Mouse (Mus musculus) cortical plate, adult 2 months (tissue): ENCODE results near the gene Det1.

ENCODE experiments used
- CTCF ChIP-seq: fragments of 200-500 bp; IDR thresholded peaks from 2 replicates; pipeline ENCODE4 v1.5.1; 2011; ENCODE audit warnings: mild to moderate bottlenecking, control low read depth, low read length; ENCODE audit not compliant: insufficient read depth; ENCODE audit errors: extremely low read depth
- POLR2A ChIP-seq: fragments of 200-500 bp; IDR thresholded peaks from 2 replicates; pipeline ENCODE4 v1.6.1; 2011; ENCODE audit warnings: mild to moderate bottlenecking, low read length, control low read depth; ENCODE audit not compliant: insufficient read depth; ENCODE audit errors: extremely low read depth

DNA sequence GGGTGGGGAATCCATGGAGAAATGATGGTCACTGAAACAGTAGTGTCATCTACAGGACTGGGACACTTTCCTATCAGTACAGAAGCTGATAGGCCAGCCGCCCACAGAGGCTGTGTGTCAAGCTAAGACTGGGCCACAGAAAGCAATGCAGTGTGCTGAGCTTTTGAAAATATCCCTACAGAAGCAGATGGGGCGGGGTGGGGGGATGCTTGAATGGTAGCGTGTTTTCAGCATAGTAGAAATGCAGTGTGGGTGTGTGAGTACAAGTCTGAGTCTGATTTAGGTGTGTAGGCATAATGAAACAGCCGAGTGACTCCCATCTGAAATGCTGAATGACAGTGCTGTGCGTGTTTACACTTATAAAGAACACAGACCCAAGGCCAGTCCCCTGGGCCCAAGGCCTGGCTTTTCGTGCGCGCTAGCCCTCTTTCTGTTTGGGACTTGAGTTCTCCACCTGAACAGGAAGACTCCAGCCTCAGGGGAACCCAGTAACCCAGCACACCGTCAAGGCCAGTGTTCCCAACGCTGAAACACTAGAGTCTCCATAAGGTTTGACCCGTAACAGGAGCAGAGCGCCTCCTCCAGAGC is 59.2 kb downstream of the Det1 start:
- TF ChIP-seq POLR2A (no peak), CTCF (no peak)
